Mouse (Mus musculus): ENCODE measurements around the gene Aldh3b3. TPM values are rescaled to one million over a fixed set of nuclear protein-coding genes. Genes with fewer than 3 reads are reported as not detected.

Gene Aldh3b3
- polyA plus RNA-seq, 1 experiment from 2014 or later, result not detected

DNA sequence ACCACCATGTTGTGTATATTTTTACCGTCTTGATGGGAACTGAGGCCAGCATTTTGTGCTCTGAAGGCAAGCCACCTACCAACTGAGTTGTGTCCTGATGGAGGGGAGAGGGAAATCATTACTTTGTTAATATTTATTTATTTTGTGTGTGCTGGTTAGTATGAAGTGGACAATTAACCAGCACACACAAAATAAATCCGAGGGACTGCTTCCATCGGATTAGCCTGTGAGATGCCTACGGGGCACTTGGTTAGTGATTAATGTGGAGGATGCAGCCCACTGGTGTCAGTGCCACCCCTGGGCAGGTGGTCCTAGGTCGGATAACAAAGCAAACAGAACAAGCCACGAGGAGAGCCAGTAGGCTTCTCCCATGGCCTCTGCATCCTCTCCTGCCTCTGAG lies 36.5 kb downstream of the Aldh3b3 start:
- Histone ChIP-seq H3K4me3 (replicated peaks; ENCODE audit: low read length) (no peak overlapping the region), H3K9me3 (ENCODE audit: control insufficient read depth, low read length) (no peaks in the 10 kb centered on the region), H3K4me1 (replicated peaks; ENCODE audit: control insufficient read depth, insufficient read depth, low read length) (no peaks in the 10 kb centered on the region; the same call in 1 of the 2 replicates), H3K9ac (no peak overlapping the region), H3K4me2 (replicated peaks) (no peak overlapping the region), H3K27ac (no peak overlapping the region), H3K36me3 (replicated peaks; ENCODE audit: control insufficient read depth, insufficient read depth) (no peaks in the 10 kb centered on the region), H3K27me3 (ENCODE audit: control insufficient read depth, insufficient read depth, low read length) (no peaks in the 10 kb centered on the region)
- ATAC-seq (ENCODE audit: low FRiP score) (no peak), DNase-seq (ENCODE audit: low spot score) (no peak)
- WGBS, result 72% methylated on average over 6 of the region's 6 CpGs

DNA sequence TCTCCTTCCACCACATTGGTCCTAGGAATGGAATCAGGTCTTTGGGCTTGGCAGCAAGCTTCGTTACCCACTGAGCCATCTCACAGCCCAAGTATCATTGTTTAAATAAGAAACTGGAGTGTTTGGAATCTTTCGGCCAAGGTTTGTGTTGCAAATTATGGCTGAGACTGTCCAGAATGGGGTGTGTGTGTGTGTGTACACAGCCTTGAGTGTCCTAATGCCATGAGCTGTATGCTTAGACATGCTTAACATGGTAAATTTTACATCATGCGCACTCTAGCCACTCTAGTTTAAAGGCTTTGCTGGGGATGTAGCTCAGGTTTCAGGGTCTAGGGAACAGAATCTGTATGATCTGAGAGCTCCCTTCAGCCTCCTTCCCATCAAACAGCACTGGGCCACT lies 37.1 kb downstream of the Aldh3b3 start:
- ATAC-seq (ENCODE audit: low FRiP score), result no peak
- H3K27ac ChIP-seq, result no peak overlapping the region

DNA sequence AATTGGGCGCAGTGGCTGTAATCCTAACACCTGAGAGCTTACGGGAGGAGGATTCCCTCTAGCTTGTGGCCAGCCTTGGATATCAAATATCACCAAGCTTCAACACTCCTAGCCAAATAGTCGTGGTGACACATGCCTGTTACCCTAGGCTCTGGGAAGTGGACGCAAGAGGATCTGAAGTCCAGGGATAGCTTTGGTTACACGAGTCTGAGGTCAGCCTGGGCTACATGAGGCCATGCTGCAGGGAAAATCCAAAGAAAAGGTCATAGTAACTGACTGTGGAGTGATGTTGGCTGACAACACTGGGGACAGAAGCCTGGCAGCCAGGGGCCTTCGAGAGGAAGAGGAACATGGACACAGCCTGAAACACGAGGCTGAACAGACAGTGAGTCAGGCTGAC lies 37.7 kb downstream of the Aldh3b3 start:
- H3K9me3 ChIP-seq (ENCODE audit: control insufficient read depth, low read length), result no peaks in the 10 kb centered on the region
- ATAC-seq (ENCODE audit: low FRiP score) (no peak), DNase-seq (ENCODE audit: low spot score) (no peak)
- no peaks in the 10 kb centered on the region for H3K27me3 ChIP-seq (ENCODE audit: control insufficient read depth, insufficient read depth, low read length)
- no peak overlapping the region for H3K9ac ChIP-seq
- H3K4me3 ChIP-seq (replicated peaks; ENCODE audit: low read length), result no peak overlapping the region
- 74% methylated on average over 7 of the region's 7 CpGs for WGBS
- H3K4me2 ChIP-seq (replicated peaks), result no peak overlapping the region
- no peak overlapping the region for H3K27ac ChIP-seq
- peaks cover 4% of the 10 kb centered on the region for H3K4me1 ChIP-seq (replicated peaks; ENCODE audit: control insufficient read depth, insufficient read depth, low read length)
- no peaks in the 10 kb centered on the region for H3K36me3 ChIP-seq (replicated peaks; ENCODE audit: control insufficient read depth, insufficient read depth)

More for the DNA sequence above, 37.1 kb downstream of the Aldh3b3 start:
- WGBS, result 93% methylated on average over 3 of the region's 3 CpGs
- Histone ChIP-seq H3K4me2 (replicated peaks) (no peak overlapping the region), H3K9me3 (ENCODE audit: control insufficient read depth, low read length) (no peaks in the 10 kb centered on the region), H3K27me3 (ENCODE audit: control insufficient read depth, insufficient read depth, low read length) (no peaks in the 10 kb centered on the region), H3K9ac (no peak overlapping the region), H3K36me3 (replicated peaks; ENCODE audit: control insufficient read depth, insufficient read depth) (no peaks in the 10 kb centered on the region), H3K4me1 (replicated peaks; ENCODE audit: control insufficient read depth, insufficient read depth, low read length) (no peaks in the 10 kb centered on the region; the same call in 1 of the 2 replicates), H3K4me3 (replicated peaks; ENCODE audit: low read length) (no peak overlapping the region)
- DNase-seq (ENCODE audit: low spot score), result no peak

DNA sequence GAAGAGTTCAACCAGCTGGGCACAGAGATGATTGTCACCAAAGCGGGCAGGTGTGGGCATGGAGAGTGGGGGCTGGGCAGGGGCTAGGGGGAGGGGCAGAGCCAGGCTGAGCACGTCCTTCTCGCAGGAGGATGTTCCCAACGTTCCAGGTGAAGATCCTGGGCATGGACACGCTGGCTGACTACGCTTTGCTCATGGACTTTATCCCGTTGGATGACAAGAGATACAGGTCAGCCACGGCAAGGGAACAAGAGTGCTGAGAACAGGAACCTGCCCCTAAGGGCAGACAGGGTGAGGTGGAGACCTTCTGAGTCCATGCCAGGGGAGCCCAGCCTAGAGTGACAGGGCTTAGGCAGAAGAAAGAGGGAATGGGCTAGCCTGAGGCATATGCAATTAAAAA lies 38.3 kb downstream of the Aldh3b3 start:
- no peaks in the 10 kb centered on the region for H3K36me3 ChIP-seq (replicated peaks; ENCODE audit: control insufficient read depth, insufficient read depth)
- DNase-seq (ENCODE audit: low spot score), result no peak
- no peaks in the 10 kb centered on the region for H3K9me3 ChIP-seq (ENCODE audit: control insufficient read depth, low read length)
- H3K27ac ChIP-seq, result no peak overlapping the region
- ATAC-seq (ENCODE audit: low FRiP score), result no peak
- 80% methylated on average over 8 of the region's 8 CpGs for WGBS
- H3K27me3 ChIP-seq (ENCODE audit: control insufficient read depth, insufficient read depth, low read length), result no peaks in the 10 kb centered on the region
- H3K4me1 ChIP-seq (replicated peaks; ENCODE audit: control insufficient read depth, insufficient read depth, low read length), result peaks cover 6% of the 10 kb centered on the region
- H3K4me2 ChIP-seq (replicated peaks), result no peak overlapping the region
- H3K4me3 ChIP-seq (replicated peaks; ENCODE audit: low read length), result no peak overlapping the region
- H3K9ac ChIP-seq, result no peak overlapping the region

DNA sequence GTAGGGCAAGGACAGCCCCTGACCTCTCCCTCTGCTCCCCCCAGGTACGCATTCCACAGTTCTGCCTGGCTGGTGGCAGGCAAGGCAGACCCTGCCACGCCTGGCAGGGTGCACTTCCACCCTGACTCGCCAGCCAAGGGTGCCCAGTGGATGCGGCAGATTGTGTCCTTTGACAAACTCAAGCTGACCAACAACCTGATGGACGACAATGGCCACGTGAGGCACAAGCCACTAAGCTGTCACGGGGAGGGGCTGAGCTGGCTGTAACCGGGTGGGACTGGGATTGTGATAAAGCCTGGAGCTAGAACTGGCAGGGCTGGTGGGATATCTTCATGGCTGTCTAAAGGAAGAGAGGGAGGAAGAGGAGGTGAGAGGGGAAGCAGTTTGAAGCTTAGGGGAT lies 38.8 kb downstream of the Aldh3b3 start:
- Histone ChIP-seq H3K27me3 (ENCODE audit: control insufficient read depth, insufficient read depth, low read length) (no peaks in the 10 kb centered on the region), H3K4me1 (replicated peaks; ENCODE audit: control insufficient read depth, insufficient read depth, low read length) (peaks cover 6% of the 10 kb centered on the region), H3K27ac (no peak overlapping the region), H3K9ac (no peak overlapping the region), H3K4me2 (replicated peaks) (no peak overlapping the region), H3K9me3 (ENCODE audit: control insufficient read depth, low read length) (no peaks in the 10 kb centered on the region), H3K4me3 (replicated peaks; ENCODE audit: low read length) (no peak overlapping the region), H3K36me3 (replicated peaks; ENCODE audit: control insufficient read depth, insufficient read depth) (no peaks in the 10 kb centered on the region)
- ATAC-seq (ENCODE audit: low FRiP score) (no peak), DNase-seq (ENCODE audit: low spot score) (no peak)
- 71% methylated on average over 8 of the region's 8 CpGs for WGBS

DNA sequence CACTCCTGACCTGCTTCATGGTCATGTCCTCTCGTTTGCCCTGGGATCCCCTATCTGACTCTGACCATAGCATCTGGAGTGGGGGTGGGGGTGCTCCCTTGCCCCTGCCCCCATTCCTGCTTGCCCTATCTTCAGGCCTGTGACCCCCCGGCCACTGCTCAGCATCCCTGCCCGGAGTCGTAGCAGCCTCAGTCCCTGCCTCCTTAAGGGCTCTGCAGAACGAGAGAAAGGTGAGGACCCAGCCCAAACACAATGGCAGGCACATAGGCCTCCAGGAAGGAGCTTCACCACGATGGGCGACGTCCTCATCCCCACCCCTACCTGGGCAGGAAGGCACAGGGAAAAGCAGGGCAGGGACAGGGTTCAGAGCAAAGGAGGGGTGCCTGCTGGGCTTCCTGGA lies 39.9 kb downstream of the Aldh3b3 start:
- WGBS, result 81% methylated on average over 8 of the region's 8 CpGs
- ATAC-seq (ENCODE audit: low FRiP score), result no peak
- H3K4me1 ChIP-seq (replicated peaks; ENCODE audit: control insufficient read depth, insufficient read depth, low read length), result peaks cover 6% of the 10 kb centered on the region

DNA sequence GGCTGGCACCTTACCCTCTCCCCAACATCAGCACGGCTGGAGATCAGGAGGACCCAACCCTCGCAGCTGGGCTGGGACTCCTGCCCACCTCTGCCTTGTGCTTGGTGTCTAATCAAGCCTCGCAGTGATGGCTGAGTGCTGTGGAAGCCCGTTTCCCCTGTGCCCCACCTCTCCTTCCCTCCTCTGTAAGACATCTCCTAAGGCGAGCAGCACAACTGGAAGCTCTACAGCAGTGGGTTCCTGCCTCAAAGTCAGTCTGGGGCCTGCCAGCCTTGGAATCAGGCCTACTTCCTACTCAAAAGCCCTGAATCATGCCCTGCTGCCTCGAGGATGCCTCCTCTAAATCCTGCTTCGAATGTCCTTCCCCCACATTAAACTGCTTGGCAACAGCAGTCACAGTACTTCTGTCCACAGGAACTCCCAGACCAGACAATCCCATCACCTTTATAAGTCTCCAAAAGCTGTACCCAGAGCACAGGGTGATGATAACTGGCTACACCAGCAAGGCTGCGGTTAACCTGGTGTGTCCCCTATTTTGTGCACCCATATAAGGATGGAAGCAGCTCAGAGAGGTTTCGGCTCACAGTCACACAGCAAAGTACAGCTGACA lies 40.8 kb downstream of the Aldh3b3 start:
- DNase-seq (ENCODE audit: low spot score) (no peak), ATAC-seq (ENCODE audit: low FRiP score) (no peak)
- 86% methylated on average over 9 of the region's 9 CpGs for WGBS
- Histone ChIP-seq H3K9me3 (ENCODE audit: control insufficient read depth, low read length) (no peaks in the 10 kb centered on the region), H3K36me3 (replicated peaks; ENCODE audit: control insufficient read depth, insufficient read depth) (no peaks in the 10 kb centered on the region), H3K27ac (no peak overlapping the region), H3K4me2 (replicated peaks) (peak overlapping the region; percentile 72; the same call in 1 of the 2 replicates), H3K4me1 (replicated peaks; ENCODE audit: control insufficient read depth, insufficient read depth, low read length) (peaks cover 6% of the 10 kb centered on the region), H3K27me3 (ENCODE audit: control insufficient read depth, insufficient read depth, low read length) (no peaks in the 10 kb centered on the region), H3K9ac (no peak overlapping the region), H3K4me3 (replicated peaks; ENCODE audit: low read length) (no peak overlapping the region; the same call in 1 of the 2 replicates)

More for the DNA sequence above, 39.9 kb downstream of the Aldh3b3 start:
- Histone ChIP-seq H3K9ac (no peak overlapping the region), H3K9me3 (ENCODE audit: control insufficient read depth, low read length) (no peaks in the 10 kb centered on the region), H3K27ac (no peak overlapping the region), H3K27me3 (ENCODE audit: control insufficient read depth, insufficient read depth, low read length) (no peaks in the 10 kb centered on the region), H3K36me3 (replicated peaks; ENCODE audit: control insufficient read depth, insufficient read depth) (no peaks in the 10 kb centered on the region), H3K4me2 (replicated peaks) (no peak overlapping the region), H3K4me3 (replicated peaks; ENCODE audit: low read length) (no peak overlapping the region)
- no peak for DNase-seq (ENCODE audit: low spot score)

DNA sequence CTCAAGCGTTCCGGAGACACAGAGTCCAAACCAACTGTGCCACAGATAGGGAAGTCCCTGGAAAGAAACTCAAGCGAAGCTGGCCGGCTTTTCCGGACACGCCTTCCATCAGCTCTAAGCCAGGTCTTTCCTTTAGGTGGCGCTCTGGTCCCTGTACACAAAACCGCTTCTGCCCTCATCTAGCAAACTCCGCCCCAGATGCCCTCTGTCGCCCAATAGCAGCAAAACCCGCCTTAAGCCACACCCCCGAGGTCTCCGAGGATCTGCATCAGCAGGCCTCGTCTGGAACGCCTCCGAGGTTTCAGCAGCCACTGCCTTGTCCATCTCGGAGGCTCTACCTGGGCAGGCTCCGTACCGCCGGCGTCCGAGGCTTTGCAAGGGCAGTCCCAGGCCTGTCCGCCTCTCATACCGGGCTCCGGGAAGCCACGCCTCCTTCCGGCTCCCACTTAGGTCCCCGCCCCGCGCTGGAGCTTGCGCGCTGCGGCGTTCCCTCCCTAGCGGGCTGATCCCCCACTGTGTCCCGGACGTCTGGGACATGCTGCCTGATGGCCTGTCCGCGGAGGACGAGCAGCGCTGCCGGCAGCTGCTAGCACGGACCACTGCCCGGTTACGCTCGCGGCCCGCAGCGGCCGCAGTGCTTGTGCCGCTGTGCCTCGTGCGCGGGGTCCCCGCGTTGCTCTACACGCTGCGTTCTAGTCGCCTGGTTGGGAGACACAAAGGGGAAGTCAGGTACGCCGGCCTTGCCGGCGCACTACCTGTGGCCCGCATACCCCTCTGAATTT lies 41.9 kb downstream of the Aldh3b3 start, which contains the start of the genes Nudt8 and Gm49405:
Nudt8 (plus strand) TSS at position 462 of the 782 bp plus-strand sequence.
Gm49405 (plus strand) TSS at position 508 of the 782 bp plus-strand sequence.
- ATAC-seq (ENCODE audit: low FRiP score) (peak; percentile 90), DNase-seq (ENCODE audit: low spot score) (peak; percentile 93)
- Histone ChIP-seq H3K4me1 (replicated peaks; ENCODE audit: control insufficient read depth, insufficient read depth, low read length) (peaks cover 6% of the 10 kb centered on the region), H3K9ac (peak within 1 kb of the TSS; percentile 83), H3K27ac (peak within 1 kb of the TSS; percentile 94), H3K36me3 (replicated peaks; ENCODE audit: control insufficient read depth, insufficient read depth) (0 out of 2 replicates have a peak, but pooled peaks cover under 1% of the 10 kb centered on the region), H3K27me3 (ENCODE audit: control insufficient read depth, insufficient read depth, low read length) (no peaks in the 10 kb centered on the region), H3K4me2 (replicated peaks) (peak within 1 kb of the TSS; percentile 72), H3K4me3 (replicated peaks; ENCODE audit: low read length) (peak within 1 kb of the TSS; percentile 63), H3K9me3 (ENCODE audit: control insufficient read depth, low read length) (no peaks in the 10 kb centered on the region)
- WGBS, result under 1% methylated on average over 64 of the region's 64 CpGs

DNA sequence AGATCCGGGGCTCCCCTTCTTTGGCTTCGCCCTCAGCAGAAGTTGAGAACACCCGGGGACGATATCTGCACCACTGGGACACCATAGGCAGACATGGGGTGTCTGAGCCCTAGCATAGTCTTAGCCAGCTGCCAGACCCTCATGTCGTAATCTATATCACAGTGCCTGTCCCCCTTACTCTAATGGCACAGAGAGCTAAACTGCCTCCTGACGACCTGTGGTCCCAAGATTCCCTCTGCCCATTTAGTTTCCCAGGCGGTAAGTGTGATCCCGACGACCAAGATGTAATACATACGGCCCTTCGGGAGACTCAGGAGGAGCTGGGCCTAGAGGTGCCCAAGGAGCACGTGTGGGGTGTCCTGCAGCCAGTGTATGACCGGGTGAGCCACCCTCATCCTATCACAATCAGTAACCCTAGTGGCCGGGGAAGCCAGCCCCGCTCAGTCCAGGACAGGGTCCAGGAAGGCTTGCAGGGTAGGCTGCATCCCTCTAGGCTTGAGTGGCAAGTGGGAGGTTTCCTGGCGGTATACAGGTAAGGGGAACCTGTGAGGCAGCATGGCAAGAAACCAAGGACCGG lies 42.6 kb downstream of the Aldh3b3 start:
- peak; percentile 33 for DNase-seq (ENCODE audit: low spot score)
- H3K9ac ChIP-seq, result peak overlapping the region; percentile 83
- H3K36me3 ChIP-seq (replicated peaks; ENCODE audit: control insufficient read depth, insufficient read depth), result 0 out of 2 replicates have a peak, but pooled peaks cover 8% of the 10 kb centered on the region
- peak overlapping the region; percentile 94 for H3K27ac ChIP-seq
- H3K4me3 ChIP-seq (replicated peaks; ENCODE audit: low read length), result peak overlapping the region; percentile 63
- peak overlapping the region; percentile 72 for H3K4me2 ChIP-seq (replicated peaks)
- H3K27me3 ChIP-seq (ENCODE audit: control insufficient read depth, insufficient read depth, low read length), result no peaks in the 10 kb centered on the region
- H3K4me1 ChIP-seq (replicated peaks; ENCODE audit: control insufficient read depth, insufficient read depth, low read length), result peaks cover 6% of the 10 kb centered on the region
- H3K9me3 ChIP-seq (ENCODE audit: control insufficient read depth, low read length), result no peaks in the 10 kb centered on the region
- peak; percentile 5; the same call in 1 of the 2 replicates for ATAC-seq (ENCODE audit: low FRiP score)
- 20% methylated on average over 17 of the region's 17 CpGs for WGBS
